ENCODE assay signal across 8 mouse cellular contexts in the genomic region with DNA sequence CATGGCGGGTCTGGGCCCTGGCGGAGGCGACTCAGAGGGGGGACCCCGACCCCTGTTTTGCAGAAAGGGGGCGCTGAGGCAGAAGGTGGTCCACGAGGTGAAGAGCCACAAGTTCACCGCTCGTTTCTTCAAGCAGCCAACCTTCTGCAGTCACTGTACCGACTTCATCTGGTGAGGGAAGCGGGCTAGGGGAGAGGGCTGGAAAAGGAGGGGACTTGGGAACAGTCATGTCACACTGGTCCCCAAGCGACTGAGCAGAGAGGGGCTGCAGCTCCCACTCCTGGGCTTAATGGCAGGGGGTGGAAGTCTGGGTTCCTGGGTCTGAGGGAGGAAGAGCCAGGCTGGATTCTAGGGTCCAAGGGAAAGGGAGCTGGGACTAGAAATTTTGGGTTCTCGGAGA. TPM values are rescaled to one million over a fixed set of nuclear protein-coding genes. Genes with fewer than 3 reads are reported as not detected.
DNase-seq lines count a peak whose midpoint lies in the region; ATAC-seq and TF ChIP-seq lines count a peak whose summit lies in the region.

No protein-coding gene starts in this region.

- H3K27me3 ChIP-seq in embryonic facial prominence, embryonic 10.5 days (replicated peaks; ENCODE audit: low read depth, poor library complexity, severe bottlenecking), result peaks cover 72% of the 10 kb centered on the region
- peaks cover 12% of the 10 kb centered on the region for H3K27me3 ChIP-seq in hindbrain, embryonic 16.5 days (replicated peaks; ENCODE audit: control insufficient read depth, insufficient read depth, low read length)
- no peaks in the 10 kb centered on the region for H3K27me3 ChIP-seq in midbrain, postnatal 0 days (ENCODE audit: insufficient read depth, low read length)

- peak; percentile 47 for TF ChIP-seq CTCF in midbrain, postnatal 0 days (IDR thresholded peaks at IDR 0.05)

- WGBS in embryonic facial prominence, embryonic 10.5 days, result 5% methylated on average over 12 of the region's 12 CpGs
- WGBS in hindbrain, embryonic 16.5 days, result 2% methylated on average over 12 of the region's 12 CpGs
- WGBS in midbrain, postnatal 0 days, result 1% methylated on average over 12 of the region's 12 CpGs

- peak overlapping the region; percentile 59 for H3K9ac ChIP-seq in hindbrain, embryonic 16.5 days (ENCODE audit: low read depth, low read length)
- H3K9ac ChIP-seq in midbrain, postnatal 0 days (replicated peaks; ENCODE audit: low read length, poor library complexity, severe bottlenecking), result peak overlapping the region; percentile 66

- no peaks in the 10 kb centered on the region for H3K9me3 ChIP-seq in embryonic facial prominence, embryonic 10.5 days
- H3K9me3 ChIP-seq in hindbrain, embryonic 16.5 days (ENCODE audit: control insufficient read depth, low read length), result no peaks in the 10 kb centered on the region
- no peaks in the 10 kb centered on the region for H3K9me3 ChIP-seq in midbrain, postnatal 0 days (ENCODE audit: low read length)

- H3K36me3 ChIP-seq in embryonic facial prominence, embryonic 10.5 days (replicated peaks), result peaks cover 7% of the 10 kb centered on the region
- 0 out of 2 replicates have a peak, but pooled peaks cover 2% of the 10 kb centered on the region for H3K36me3 ChIP-seq in hindbrain, embryonic 16.5 days (ENCODE audit: control insufficient read depth, insufficient read depth, low read length)
- H3K36me3 ChIP-seq in midbrain, postnatal 0 days (ENCODE audit: insufficient read depth, low read length), result 0 out of 2 replicates have a peak, but pooled peaks cover 8% of the 10 kb centered on the region

- H3K27ac ChIP-seq in embryonic facial prominence, embryonic 10.5 days (replicated peaks), result no peak overlapping the region
- no peak overlapping the region for H3K27ac ChIP-seq in hindbrain, embryonic 16.5 days (ENCODE audit: low read depth, low read length)
- H3K27ac ChIP-seq in midbrain, postnatal 0 days (ENCODE audit: low read depth, low read length), result peak overlapping the region; percentile 26; the same call in 1 of the 2 replicates

- H3K4me1 ChIP-seq in embryonic facial prominence, embryonic 10.5 days, result peaks cover 33% of the 10 kb centered on the region
- peaks cover 25% of the 10 kb centered on the region for H3K4me1 ChIP-seq in hindbrain, embryonic 16.5 days (ENCODE audit: control insufficient read depth, insufficient read depth, low read depth, low read length)
- H3K4me1 ChIP-seq in midbrain, postnatal 0 days (ENCODE audit: insufficient read depth, low read length), result peaks cover 2% of the 10 kb centered on the region; the same call in 1 of the 2 replicates

- DNase-seq in layer of hippocampus, postnatal 10 days (ENCODE audit: low spot score in 2 of 2), result peak; percentile 30 to 47
- no peak for DNase-seq in layer of hippocampus, postnatal 36 days
- peak; percentile 39 for DNase-seq in embryonic facial prominence, embryonic 10.5 days (ENCODE audit: low spot score)
- peak; percentile 19 for DNase-seq in midbrain, postnatal 0 days (ENCODE audit: low spot score)
- DNase-seq in urinary bladder, postnatal 25 days (ENCODE audit: low spot score), result no peak
- no peak for DNase-seq in kidney, postnatal 25 days
- no peak for DNase-seq in cerebellum, adult 11-12 months

- ATAC-seq in hindbrain, embryonic 16.5 days, result peak; percentile 41
- peak; percentile 32 for ATAC-seq in midbrain, postnatal 0 days (ENCODE audit: low FRiP score)

- H3K4me3 ChIP-seq in embryonic facial prominence, embryonic 10.5 days, result peak overlapping the region; percentile 55
- peak overlapping the region; percentile 42 for H3K4me3 ChIP-seq in hindbrain, embryonic 16.5 days (ENCODE audit: low read length)
- H3K4me3 ChIP-seq in midbrain, postnatal 0 days (ENCODE audit: low read depth, low read length), result peak overlapping the region; percentile 55

- peak overlapping the region; percentile 95 for H3K4me2 ChIP-seq in hindbrain, embryonic 16.5 days (ENCODE audit: low read length)
- peak overlapping the region; percentile 91 for H3K4me2 ChIP-seq in midbrain, postnatal 0 days (ENCODE audit: low read depth, low read length, poor library complexity, severe bottlenecking)

RNA-seq across cellular contexts. Expression of a gene that starts 14.8 kb away (rescaled TPM):
- total RNA-seq in layer of hippocampus, postnatal 10 days (2021), result 100 to 1,000 TPM; 448 to 472 TPM
- total RNA-seq in layer of hippocampus, postnatal 36 days (2021), result 100 to 1,000 TPM; 495 to 539 TPM
- polyA plus RNA-seq in embryonic facial prominence, embryonic 10.5 days (2016; fragmentation: Nextera tagmentation; extraction: Ambion mirVana), result 0.36 and 0.44 TPM in 2 replicates
- 2.0 and 2.3 TPM in 2 replicates for polyA plus RNA-seq in hindbrain, embryonic 16.5 days (2015; fragmentation: Nextera tagmentation; extraction: Ambion mirVana)
- 11.5 and 12.5 TPM in 2 replicates for total RNA-seq in midbrain, postnatal 0 days (2014; rRNA removed)
- 6.0 and 7.4 TPM in 2 replicates for polyA plus RNA-seq in midbrain, postnatal 0 days (2015; fragmentation: Nextera tagmentation; extraction: Ambion mirVana)

RNA-seq across cellular contexts. Expression of a gene that starts 14.9 kb away (rescaled TPM):
- total RNA-seq in layer of hippocampus, postnatal 10 days (2021), result 10 to 100 TPM; 89.7 to 91.6 TPM
- total RNA-seq in layer of hippocampus, postnatal 36 days (2021), result 10 to 100 TPM; 63.5 to 67.3 TPM
- polyA plus RNA-seq in embryonic facial prominence, embryonic 10.5 days (2016; fragmentation: Nextera tagmentation; extraction: Ambion mirVana), result 27.5 and 28.2 TPM in 2 replicates
- polyA plus RNA-seq in hindbrain, embryonic 16.5 days (2015; fragmentation: Nextera tagmentation; extraction: Ambion mirVana), result 36.9 and 51.0 TPM in 2 replicates
- 27.4 and 39.4 TPM in 2 replicates for total RNA-seq in midbrain, postnatal 0 days (2014; rRNA removed)
- polyA plus RNA-seq in midbrain, postnatal 0 days (2015; fragmentation: Nextera tagmentation; extraction: Ambion mirVana), result 24.2 and 27.2 TPM in 2 replicates

RNA-seq across cellular contexts. Expression of a gene that starts 29.0 kb away (rescaled TPM):
- total RNA-seq in layer of hippocampus, postnatal 10 days (2021), result 100 to 1,000 TPM; 114 to 119 TPM
- 100 to 1,000 TPM; 130 to 131 TPM for total RNA-seq in layer of hippocampus, postnatal 36 days (2021)
- 1.2 and 1.9 TPM in 2 replicates for polyA plus RNA-seq in embryonic facial prominence, embryonic 10.5 days (2016; fragmentation: Nextera tagmentation; extraction: Ambion mirVana)
- polyA plus RNA-seq in hindbrain, embryonic 16.5 days (2015; fragmentation: Nextera tagmentation; extraction: Ambion mirVana), result 2.6 and 2.9 TPM in 2 replicates
- 78.5 and 115 TPM in 2 replicates for total RNA-seq in midbrain, postnatal 0 days (2014; rRNA removed)
- polyA plus RNA-seq in midbrain, postnatal 0 days (2015; fragmentation: Nextera tagmentation; extraction: Ambion mirVana), result 2.9 and 3.7 TPM in 2 replicates

RNA-seq across cellular contexts. Expression of a gene that starts 54.2 kb away (rescaled TPM):
- total RNA-seq in layer of hippocampus, postnatal 10 days (2021), result under 1 TPM; 0.11 to 0.18 TPM
- under 1 TPM in 1 of 2 experiments, not detected in 1; 0.05 TPM for total RNA-seq in layer of hippocampus, postnatal 36 days (2021)
- 0.02 TPM in 1 of 2 replicates, not detected in the other for polyA plus RNA-seq in embryonic facial prominence, embryonic 10.5 days (2016; fragmentation: Nextera tagmentation; extraction: Ambion mirVana)
- 0.05 and 0.06 TPM in 2 replicates for polyA plus RNA-seq in hindbrain, embryonic 16.5 days (2015; fragmentation: Nextera tagmentation; extraction: Ambion mirVana)
- total RNA-seq in midbrain, postnatal 0 days (2014; rRNA removed), result 0.05 and 0.16 TPM in 2 replicates
- 0.09 TPM in 1 of 2 replicates, not detected in the other for polyA plus RNA-seq in midbrain, postnatal 0 days (2015; fragmentation: Nextera tagmentation; extraction: Ambion mirVana)

Comparison
In these comparisons a context has a peak if more than half of its experiments do, and no peak if none do; other contexts are left out.
1. DNase-seq: peak in layer of hippocampus, postnatal 10 days (2 of 2), embryonic facial prominence, embryonic 10.5 days (single experiment) and midbrain, postnatal 0 days (single experiment); none in layer of hippocampus, postnatal 36 days (0 of 2), urinary bladder, postnatal 25 days (single experiment), kidney, postnatal 25 days (0 of 2) and cerebellum, adult 11-12 months (single experiment).
2. RNA of a gene that starts 14.8 kb away (total RNA-seq): 495 to 539 TPM in layer of hippocampus, postnatal 36 days and 448 to 472 TPM in layer of hippocampus, postnatal 10 days; 11.5 to 12.5 TPM in midbrain, postnatal 0 days; every median in the first group is over 10 times any median in the second.
3. Peak in every context shown above with its lines, with median percentiles within 50 percentile points of each other: H3K4me3 ChIP-seq.